Mouse (Mus musculus) gastrocnemius, adult 2 months (tissue): ENCODE results near the gene Efcab6. TPM values are rescaled to one million over a fixed set of nuclear protein-coding genes. Genes with fewer than 3 reads are reported as not detected.
"Not testable (repeated sequence)": the region's sequence is repeated elsewhere in the genome, so short reads cannot be mapped to it uniquely, and the experiment has no call there.

Experiments used
- DNase-seq: peaks from one replicate; pipeline ENCODE4 v3.0.0; 2022
- H3K27ac ChIP-seq: fragments of 200-600 bp; 2 replicates; pipeline ENCODE4 v1.8.1; 2022; ENCODE audit warnings: mild to moderate bottlenecking
- H3K4me3 ChIP-seq: fragments of 200-600 bp; 2 replicates; pipeline ENCODE4 v1.8.1; 2022; ENCODE audit warnings: mild to moderate bottlenecking, moderate library complexity
- CTCF ChIP-seq: fragments of 200-600 bp; IDR thresholded peaks from 2 replicates; pipeline ENCODE4 v1.8.1; 2022; ENCODE audit warnings: antibody characterized with exemption, mild to moderate bottlenecking, moderate library complexity
- intact Hi-C: fragments of 180-260 bp; cut with DNase I; formaldehyde crosslinking; loops from one replicate; pipeline ENCODE4 v1.15.1; 2025
- long read RNA-seq, 2 experiments: library from polyadenylated mRNA; stranded (forward); transcript quantifications; one replicate each; pipeline ENCODE4 v2.0.0; 2021
- total RNA-seq, 2 experiments: library from RNA; stranded (reverse); gene quantifications; 2 replicates each; pipeline ENCODE4 v1.2.3; 2021

Gene Efcab6
- 1 to 10 TPM; 3.7 to 4.9 TPM for total RNA-seq
- long read RNA-seq, experiment 1, partial matches to known transcripts, result 1 of 8 reads
- long read RNA-seq, experiment 1, other reads (novel, unspliced or antisense), result 5 of 8 reads
- long read RNA-seq, experiment 2, partial matches to known transcripts, result 1 of 6 reads
- long read RNA-seq, experiment 2, other reads (novel, unspliced or antisense), result 5 of 6 reads

DNA sequence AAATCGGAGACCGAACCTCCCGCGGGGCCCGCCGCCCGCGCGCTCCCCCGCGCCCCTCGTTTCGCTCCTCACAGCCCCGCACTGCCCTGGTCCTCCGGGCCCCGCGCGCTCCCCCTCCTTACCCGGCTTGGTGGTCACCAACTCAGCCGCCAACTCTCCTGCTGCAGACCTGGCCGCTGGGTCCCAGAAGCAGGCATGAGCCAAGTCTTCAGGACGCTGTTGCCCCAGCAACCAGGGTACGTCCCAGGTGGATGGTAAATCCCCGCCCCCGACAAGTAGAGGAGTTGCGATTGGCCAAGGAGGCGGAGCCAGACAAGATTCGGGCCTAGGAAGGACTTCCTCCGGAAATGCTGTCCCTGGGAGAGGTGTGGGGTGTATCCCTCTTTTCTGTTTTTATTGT is at the start of gene Efcab6:
Efcab6 (minus strand) TSS at position 240 of the 400 bp plus-strand sequence.
- DNase-seq, result no peak
- no peak within 1 kb of the TSS for H3K27ac ChIP-seq
- TF ChIP-seq CTCF, result no peak
- no peak within 1 kb of the TSS for H3K4me3 ChIP-seq
- intact Hi-C loops, result no loop called here

GRCm38 (mm10) chr15:84113873-84114272 is 48.7 kb upstream of the Efcab6 start:
- no peak for DNase-seq
- Histone ChIP-seq H3K4me3 (no peak overlapping the region), H3K27ac (no peak overlapping the region)
- intact Hi-C loops, result no loop called here
- no peak for TF ChIP-seq CTCF

GRCm38 (mm10) chr15:84108899-84109298 is 43.7 kb upstream of the Efcab6 start:
- no peak for TF ChIP-seq CTCF
- Histone ChIP-seq H3K4me3 (no peak overlapping the region), H3K27ac (no peak overlapping the region)
- intact Hi-C loops, result no loop called here
- DNase-seq, result peak; percentile 36

DNA sequence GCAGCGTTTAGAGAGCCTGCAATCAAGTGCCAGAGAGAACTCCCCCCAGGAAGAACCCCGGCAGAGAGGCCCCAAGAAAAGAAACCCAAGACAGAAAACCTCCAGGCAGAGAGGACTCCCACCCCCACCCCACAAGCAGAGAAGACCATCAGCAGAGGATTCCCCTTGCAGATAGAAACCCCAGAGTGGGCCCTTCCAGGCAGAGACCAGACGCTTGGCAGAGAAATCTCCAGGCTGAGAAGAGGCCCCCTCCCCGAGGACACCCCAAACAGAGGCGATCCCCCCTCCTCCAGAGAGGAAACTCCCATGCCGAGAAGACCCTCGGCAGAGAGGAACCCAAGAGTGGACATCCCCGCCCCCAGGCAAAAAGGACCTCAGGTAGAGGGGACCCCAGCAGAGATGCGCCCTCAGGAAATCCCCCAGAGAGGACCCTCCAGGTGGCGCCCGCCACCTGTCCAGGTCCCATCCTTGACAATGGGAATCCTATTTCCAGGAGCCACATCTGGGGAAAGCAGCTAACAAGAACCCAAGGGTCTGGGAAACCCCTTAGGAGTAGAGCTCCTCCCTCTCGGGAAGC is 40.8 kb upstream of the Efcab6 start:
- no peak for TF ChIP-seq CTCF
- peak overlapping the region; percentile 46 for H3K4me3 ChIP-seq
- intact Hi-C loops, result no loop called here
- DNase-seq, result no peak
- H3K27ac ChIP-seq, result no peak overlapping the region

DNA sequence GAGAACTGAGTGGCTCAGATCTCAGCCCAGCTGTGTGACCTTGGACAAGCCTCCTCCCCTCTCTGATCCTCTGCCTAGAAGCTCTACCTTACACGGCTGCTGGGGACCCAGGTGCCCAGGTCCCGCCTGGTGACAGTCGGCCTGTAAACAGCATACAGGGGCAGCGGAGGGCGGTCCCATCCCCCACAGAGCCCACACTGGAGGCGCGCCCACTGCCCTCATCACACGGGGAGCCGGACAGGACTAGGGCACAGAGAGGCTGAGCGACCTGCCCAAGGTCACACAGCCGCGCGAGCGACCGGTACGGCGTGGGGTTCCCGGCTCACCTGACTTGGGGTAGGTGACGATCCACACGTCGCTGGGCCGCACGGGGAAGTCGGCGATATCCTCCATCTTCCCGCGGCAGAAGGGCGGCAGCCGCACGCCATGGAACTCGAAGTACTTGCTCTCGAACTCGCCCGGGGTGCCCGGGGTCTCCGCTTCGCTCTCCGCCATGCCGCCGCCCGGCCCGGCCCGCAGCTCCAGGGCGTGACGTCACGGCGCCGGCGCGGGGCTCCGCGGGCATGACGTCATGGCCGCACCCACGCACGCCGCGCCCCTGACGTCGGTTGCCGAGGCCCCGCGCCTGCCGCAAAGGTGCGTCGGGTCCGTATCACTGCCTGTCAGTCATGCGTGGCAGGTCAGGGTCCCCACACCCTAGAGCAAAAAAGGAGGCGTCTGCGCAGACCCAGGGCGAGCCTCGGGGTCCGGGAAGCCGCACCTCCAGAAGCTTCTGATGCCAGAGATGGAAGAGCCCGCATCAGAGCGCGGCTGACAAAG is 40.1 kb upstream of the Efcab6 start, which contains the start of gene Sult4a1:
Sult4a1 (minus strand) TSS at position 650 of the 819 bp plus-strand sequence.
- intact Hi-C loops, result no loop called here
- no peak for TF ChIP-seq CTCF

GRCm38 (mm10) chr15:84104626-84105025 is 39.4 kb upstream of the Efcab6 start:
- no peak for TF ChIP-seq CTCF
- Histone ChIP-seq H3K4me3 (no peak overlapping the region), H3K27ac (no peak overlapping the region)
- DNase-seq, result no peak
- intact Hi-C loops, result no loop called here

More for the DNA sequence above, 40.1 kb upstream of the Efcab6 start, which contains the start of gene Sult4a1:
- no peak for DNase-seq
- Histone ChIP-seq H3K4me3 (peak within 1 kb of the TSS; percentile 46), H3K27ac (no peak within 1 kb of the TSS)

DNA sequence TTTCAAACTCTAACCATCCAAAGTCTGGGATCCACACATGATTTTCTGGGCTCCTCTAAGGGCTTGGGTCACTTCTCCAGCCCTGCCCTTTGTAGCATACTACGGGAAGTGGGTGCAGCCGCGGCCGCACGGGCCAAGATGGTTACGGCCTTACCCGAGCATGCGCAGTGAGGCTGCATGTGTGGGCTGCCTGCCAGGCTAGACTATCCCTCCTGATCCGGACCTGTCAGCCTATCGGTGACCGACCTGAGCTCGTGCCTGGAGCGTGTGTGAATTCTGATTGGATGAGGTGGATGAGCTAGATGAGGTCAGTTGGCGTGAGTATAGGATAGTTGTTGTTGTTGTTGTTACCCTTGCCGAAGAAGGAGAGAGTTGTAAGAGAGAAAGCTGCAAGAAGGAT is 32.4 kb upstream of the Efcab6 start:
- intact Hi-C loops, H3K27ac ChIP-seq, H3K4me3 ChIP-seq, DNase-seq: not testable (repeated sequence)

DNA sequence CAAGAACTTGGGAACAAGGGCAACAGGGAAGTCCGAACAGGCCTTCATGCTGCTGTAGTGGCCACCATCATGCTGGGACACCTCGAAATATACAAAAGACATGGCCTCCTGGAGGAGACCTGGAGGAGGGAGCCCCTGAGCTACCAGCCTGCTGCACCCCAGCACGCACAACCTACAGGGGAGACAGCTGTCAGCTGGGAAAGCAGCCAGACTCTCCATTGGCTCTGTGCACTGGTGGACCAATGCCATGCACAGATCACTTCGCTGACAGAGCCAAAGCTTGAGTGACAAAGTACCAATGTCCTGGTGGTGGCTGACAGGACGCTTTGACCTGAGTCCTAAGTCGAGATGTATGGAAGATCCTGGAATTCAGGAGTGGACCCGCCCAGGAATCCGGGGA is 30.9 kb upstream of the Efcab6 start:
- intact Hi-C loops, result no loop called here
- Histone ChIP-seq H3K27ac (no peak overlapping the region), H3K4me3 (no peak overlapping the region)
- peak; percentile 76 for DNase-seq
- TF ChIP-seq CTCF, result no peak

DNA sequence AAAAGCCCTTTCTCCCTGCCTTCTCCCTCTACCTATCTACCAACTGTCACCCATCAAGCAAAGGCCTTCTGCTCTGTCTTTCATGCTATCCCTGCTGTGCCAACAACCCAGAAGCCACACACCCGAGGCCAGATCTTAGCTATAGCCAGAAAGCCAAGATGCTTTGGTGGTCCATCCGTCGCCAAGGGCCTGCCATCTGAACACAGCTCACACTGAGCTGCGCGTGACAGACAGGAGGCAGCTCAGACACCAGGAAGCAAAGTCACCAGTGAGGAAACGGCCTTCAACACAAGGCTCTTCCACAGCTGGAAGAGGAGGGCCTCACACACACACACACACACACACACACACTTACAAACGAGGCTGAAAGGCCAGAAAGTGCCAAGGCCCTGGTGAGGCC is 29.7 kb upstream of the Efcab6 start:
- Histone ChIP-seq H3K4me3 (no peak overlapping the region), H3K27ac (no peak overlapping the region)
- no peak for TF ChIP-seq CTCF
- no peak for DNase-seq
- intact Hi-C loops, result no loop called here

DNA sequence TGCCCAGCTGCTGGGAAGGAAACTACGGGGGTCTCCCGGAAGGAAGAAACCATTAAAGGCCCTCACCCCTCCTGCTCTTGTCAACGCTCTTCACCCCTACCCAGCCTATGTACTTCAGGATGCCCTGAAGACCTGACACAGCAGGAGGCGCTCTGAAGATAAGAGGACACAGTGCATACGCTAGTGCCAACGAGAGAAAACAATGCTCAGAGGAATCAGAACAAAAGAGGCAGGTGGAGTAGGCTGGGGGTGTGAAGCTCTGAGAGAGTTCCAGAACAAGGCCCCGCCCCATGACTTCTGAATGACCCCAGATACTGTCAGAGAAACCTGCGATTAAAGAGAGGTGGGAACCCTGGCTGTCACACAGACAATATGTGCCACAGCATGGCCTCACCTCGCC is 21.6 kb upstream of the Efcab6 start:
- TF ChIP-seq CTCF, result no peak
- no peak for DNase-seq
- Histone ChIP-seq H3K27ac (no peak overlapping the region), H3K4me3 (no peak overlapping the region)
- intact Hi-C loops, result no loop called here

- H3K27ac ChIP-seq, result no peak overlapping the region
- no peak overlapping the region for H3K4me3 ChIP-seq
- DNase-seq, result no peak
- no peak for TF ChIP-seq CTCF
- intact Hi-C loops, result no loop called here
Measured at GRCm38 (mm10) chr15:84086364-84086763, 21.2 kb upstream of the Efcab6 start.

DNA sequence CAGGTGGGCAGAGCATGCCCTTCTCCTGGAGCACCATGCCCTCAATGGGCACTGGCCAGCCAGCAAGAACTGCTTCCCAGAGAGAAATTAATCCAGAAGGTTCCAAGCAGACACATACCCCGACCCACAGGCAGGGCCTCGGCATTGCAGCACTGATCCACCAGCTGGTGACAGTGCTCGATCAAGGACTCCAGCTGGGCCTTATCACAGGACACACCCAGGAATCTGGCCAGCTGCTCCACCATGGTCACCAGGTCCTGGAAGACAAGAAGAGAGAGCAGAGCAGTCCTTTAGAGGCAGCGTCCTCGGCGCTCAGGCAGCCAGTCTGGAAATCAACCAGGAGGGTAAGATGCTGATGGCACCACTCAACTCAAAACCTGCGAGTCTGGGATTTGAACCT is 14.9 kb upstream of the Efcab6 start:
- no peak for TF ChIP-seq CTCF
- intact Hi-C loops, result no loop called here
- no peak overlapping the region for H3K4me3 ChIP-seq
- H3K27ac ChIP-seq, result no peak overlapping the region
- DNase-seq, result no peak

DNA sequence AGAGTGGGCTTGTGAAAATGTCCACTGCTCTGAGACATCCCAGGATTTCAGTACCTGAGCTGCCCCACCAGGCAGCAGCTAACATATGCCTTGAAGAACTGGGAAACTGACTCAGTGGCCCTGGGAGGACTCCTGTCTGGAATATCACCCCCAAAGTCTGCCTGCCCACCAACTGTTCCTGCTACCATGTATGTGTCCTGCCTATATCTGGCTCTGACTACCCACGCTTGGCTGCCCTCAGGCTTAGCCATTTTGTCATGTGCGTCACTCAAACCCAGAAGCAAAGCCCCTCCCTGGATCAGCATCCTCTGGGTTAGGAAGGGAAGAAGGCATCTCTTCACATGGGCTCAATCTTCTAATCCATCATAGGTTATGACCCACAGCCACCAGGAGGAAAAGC is 14.3 kb upstream of the Efcab6 start:
- no peak for DNase-seq
- intact Hi-C loops, result no loop called here
- Histone ChIP-seq H3K27ac (no peak overlapping the region), H3K4me3 (no peak overlapping the region)
- no peak for TF ChIP-seq CTCF

- intact Hi-C loops, result no loop called here
- TF ChIP-seq CTCF, result no peak
- H3K4me3 ChIP-seq, result no peak overlapping the region
- no peak overlapping the region for H3K27ac ChIP-seq
- no peak for DNase-seq
Measured at GRCm38 (mm10) chr15:84078667-84079066, 13.5 kb upstream of the Efcab6 start.
